Mouse (Mus musculus): ENCODE measurements around the gene Rmnd5a. TPM values are rescaled to one million over a fixed set of nuclear protein-coding genes. Genes with fewer than 3 reads are reported as not detected.

Rmnd5a gene
- polyA plus RNA-seq, 1 experiment = 40.3 TPM

DNA sequence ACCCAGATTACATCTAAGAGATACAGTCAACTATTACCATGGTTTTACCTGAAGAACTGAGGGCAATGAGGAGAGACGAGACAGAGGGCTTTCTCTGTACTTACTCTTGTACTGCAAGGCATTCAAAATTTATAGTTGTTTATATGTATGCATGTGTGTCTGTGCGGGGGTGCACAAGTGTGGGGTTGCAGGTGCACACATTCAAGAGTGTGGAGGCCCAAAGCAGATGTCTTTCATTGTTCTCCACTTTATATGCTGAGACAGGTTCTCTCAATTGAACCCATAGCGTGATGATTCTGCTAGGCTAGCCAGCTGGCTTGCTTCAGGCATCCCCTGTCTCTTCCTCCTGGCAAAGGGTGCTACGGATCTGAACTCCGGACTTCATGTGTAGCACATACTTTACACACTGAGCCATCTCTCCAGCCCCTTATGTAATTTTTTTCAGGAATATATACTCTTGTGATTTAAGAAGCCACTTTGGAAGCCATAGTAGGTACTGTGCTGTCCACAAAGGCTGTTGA, 69.3 kb downstream of the Rmnd5a start:
- no peak overlapping the region for H3K4me3 ChIP-seq (ENCODE audit: insufficient read depth, low read depth, low read length)
- TF ChIP-seq CTCF (conservative IDR thresholded peaks at IDR 0.05; ENCODE audit: insufficient read depth, insufficient read length, low read depth, low read length) (no peak), POLR2A (IDR thresholded peaks at IDR 0.05; ENCODE audit: low read depth, low read length) (no peak)
- H3K27ac ChIP-seq (ENCODE audit: insufficient read depth, low read depth, low read length) = no peak overlapping the region
- WGBS = 84% methylated on average over 5 of the region's 5 CpGs
- no peaks in the 10 kb centered on the region for H3K27me3 ChIP-seq (replicated peaks; ENCODE audit: control insufficient read depth, insufficient read depth, low read length)
- no peaks in the 10 kb centered on the region for H3K36me3 ChIP-seq (ENCODE audit: control insufficient read depth, insufficient read depth, low read length)
- no peak for DNase-seq
- H3K4me1 ChIP-seq (ENCODE audit: control insufficient read depth, insufficient read depth, low read length) = no peaks in the 10 kb centered on the region

GRCm38 (mm10) chr6:71369416-71369815, 71.0 kb downstream of the Rmnd5a start:
- H3K27ac ChIP-seq (ENCODE audit: insufficient read depth, low read depth, low read length) = no peak overlapping the region

GRCm38 (mm10) chr6:71363995-71364394, 76.4 kb downstream of the Rmnd5a start:
- H3K27me3 ChIP-seq (replicated peaks; ENCODE audit: control insufficient read depth, insufficient read depth, low read length) = no peaks in the 10 kb centered on the region
- no peak overlapping the region for H3K4me3 ChIP-seq (ENCODE audit: insufficient read depth, low read depth, low read length)
- TF ChIP-seq CTCF (conservative IDR thresholded peaks at IDR 0.05; ENCODE audit: insufficient read depth, insufficient read length, low read depth, low read length) (no peak), POLR2A (IDR thresholded peaks at IDR 0.05; ENCODE audit: low read depth, low read length) (no peak)
- H3K4me1 ChIP-seq (ENCODE audit: control insufficient read depth, insufficient read depth, low read length) = no peaks in the 10 kb centered on the region
- DNase-seq = no peak
- 61% methylated on average over 2 of the region's 2 CpGs for WGBS
- H3K36me3 ChIP-seq (ENCODE audit: control insufficient read depth, insufficient read depth, low read length) = no peaks in the 10 kb centered on the region
- H3K27ac ChIP-seq (ENCODE audit: insufficient read depth, low read depth, low read length) = no peak overlapping the region

More at GRCm38 (mm10) chr6:71369416-71369815, 71.0 kb downstream of the Rmnd5a start:
- WGBS = 96% methylated on average over 6 of the region's 6 CpGs
- DNase-seq = no peak
- no peaks in the 10 kb centered on the region for H3K27me3 ChIP-seq (replicated peaks; ENCODE audit: control insufficient read depth, insufficient read depth, low read length)
- H3K4me3 ChIP-seq (ENCODE audit: insufficient read depth, low read depth, low read length) = no peak overlapping the region
- H3K36me3 ChIP-seq (ENCODE audit: control insufficient read depth, insufficient read depth, low read length) = no peaks in the 10 kb centered on the region
- H3K4me1 ChIP-seq (ENCODE audit: control insufficient read depth, insufficient read depth, low read length) = no peaks in the 10 kb centered on the region
- TF ChIP-seq CTCF (conservative IDR thresholded peaks at IDR 0.05; ENCODE audit: insufficient read depth, insufficient read length, low read depth, low read length) (no peak), POLR2A (IDR thresholded peaks at IDR 0.05; ENCODE audit: low read depth, low read length) (no peak)

GRCm38 (mm10) chr6:71361156-71361670, 79.2 kb downstream of the Rmnd5a start:
- H3K4me3 ChIP-seq (ENCODE audit: insufficient read depth, low read depth, low read length) = no peak overlapping the region
- no peaks in the 10 kb centered on the region for H3K27me3 ChIP-seq (replicated peaks; ENCODE audit: control insufficient read depth, insufficient read depth, low read length)
- no peak for TF ChIP-seq POLR2A (IDR thresholded peaks at IDR 0.05; ENCODE audit: low read depth, low read length)
- TF ChIP-seq CTCF (conservative IDR thresholded peaks at IDR 0.05; ENCODE audit: insufficient read depth, insufficient read length, low read depth, low read length) = no peak
- no peak for DNase-seq
- WGBS = 59% methylated on average over 10 of the region's 10 CpGs
- H3K36me3 ChIP-seq (ENCODE audit: control insufficient read depth, insufficient read depth, low read length) = no peaks in the 10 kb centered on the region
- H3K27ac ChIP-seq (ENCODE audit: insufficient read depth, low read depth, low read length) = no peak overlapping the region
- no peaks in the 10 kb centered on the region for H3K4me1 ChIP-seq (ENCODE audit: control insufficient read depth, insufficient read depth, low read length)

DNA sequence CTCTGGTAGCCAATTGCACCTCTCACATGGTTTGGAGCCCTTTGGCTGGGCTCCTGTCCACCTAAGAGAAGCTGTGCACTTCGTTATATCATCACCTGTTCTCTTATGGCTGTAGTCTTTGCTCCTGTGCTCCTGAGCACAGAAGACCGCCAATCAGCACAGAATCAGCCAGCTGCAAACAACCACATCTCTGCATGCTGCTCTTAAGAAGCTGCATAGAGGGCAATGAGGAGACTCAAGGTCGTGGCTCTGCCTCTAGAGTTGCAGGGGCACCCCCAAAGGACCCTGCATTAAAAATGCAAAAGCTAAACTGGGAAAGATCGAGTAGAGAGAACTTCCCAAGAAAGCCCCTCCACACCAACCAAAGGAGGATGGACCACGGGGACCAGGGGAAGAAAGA, 79.7 kb downstream of the Rmnd5a start:
- H3K4me3 ChIP-seq (ENCODE audit: insufficient read depth, low read depth, low read length) = no peak overlapping the region
- H3K4me1 ChIP-seq (ENCODE audit: control insufficient read depth, insufficient read depth, low read length) = no peaks in the 10 kb centered on the region
- H3K27ac ChIP-seq (ENCODE audit: insufficient read depth, low read depth, low read length) = no peak overlapping the region
- TF ChIP-seq CTCF (conservative IDR thresholded peaks at IDR 0.05; ENCODE audit: insufficient read depth, insufficient read length, low read depth, low read length) = no peak
- TF ChIP-seq POLR2A (IDR thresholded peaks at IDR 0.05; ENCODE audit: low read depth, low read length) = no peak
- DNase-seq = no peak
- no peaks in the 10 kb centered on the region for H3K36me3 ChIP-seq (ENCODE audit: control insufficient read depth, insufficient read depth, low read length)
- 55% methylated on average over 5 of the region's 5 CpGs for WGBS
- no peaks in the 10 kb centered on the region for H3K27me3 ChIP-seq (replicated peaks; ENCODE audit: control insufficient read depth, insufficient read depth, low read length)

GRCm38 (mm10) chr6:71360221-71360620, 80.2 kb downstream of the Rmnd5a start:
- TF ChIP-seq POLR2A (IDR thresholded peaks at IDR 0.05; ENCODE audit: low read depth, low read length) = no peak
- TF ChIP-seq CTCF (conservative IDR thresholded peaks at IDR 0.05; ENCODE audit: insufficient read depth, insufficient read length, low read depth, low read length) = no peak
- DNase-seq = no peak
- no peaks in the 10 kb centered on the region for H3K4me1 ChIP-seq (ENCODE audit: control insufficient read depth, insufficient read depth, low read length)
- no peak overlapping the region for H3K27ac ChIP-seq (ENCODE audit: insufficient read depth, low read depth, low read length)
- no peaks in the 10 kb centered on the region for H3K27me3 ChIP-seq (replicated peaks; ENCODE audit: control insufficient read depth, insufficient read depth, low read length)
- no peak overlapping the region for H3K4me3 ChIP-seq (ENCODE audit: insufficient read depth, low read depth, low read length)
- 88% methylated on average over 4 of the region's 4 CpGs for WGBS
- H3K36me3 ChIP-seq (ENCODE audit: control insufficient read depth, insufficient read depth, low read length) = no peaks in the 10 kb centered on the region

GRCm38 (mm10) chr6:71357493-71357892, 82.9 kb downstream of the Rmnd5a start:
- DNase-seq = no peak
- Histone ChIP-seq H3K36me3 (ENCODE audit: control insufficient read depth, insufficient read depth, low read length) (no peaks in the 10 kb centered on the region), H3K4me1 (ENCODE audit: control insufficient read depth, insufficient read depth, low read length) (no peaks in the 10 kb centered on the region), H3K27ac (ENCODE audit: insufficient read depth, low read depth, low read length) (no peak overlapping the region), H3K4me3 (ENCODE audit: insufficient read depth, low read depth, low read length) (no peak overlapping the region), H3K27me3 (replicated peaks; ENCODE audit: control insufficient read depth, insufficient read depth, low read length) (no peaks in the 10 kb centered on the region)
- WGBS = 88% methylated on average over 7 of the region's 7 CpGs
- TF ChIP-seq POLR2A (IDR thresholded peaks at IDR 0.05; ENCODE audit: low read depth, low read length) (no peak), CTCF (conservative IDR thresholded peaks at IDR 0.05; ENCODE audit: insufficient read depth, insufficient read length, low read depth, low read length) (no peak)

Data from kidney, adult 2 months (tissue).